11 mouse cellular contexts compared by ENCODE assay signal in genomic region chr1:124044161-124044560, GRCm38 (mm10). TPM values are rescaled to one million over a fixed set of nuclear protein-coding genes. Genes with fewer than 3 reads are reported as not detected.
DNase-seq lines count a peak whose midpoint lies in the region; ATAC-seq lines count a peak whose summit lies in the region.
"Had no signal": no experiment of that assay in that cellular context is flagged by ENCODE, and none has a peak within 500 bp of the region (broad histone marks: within the 10 kb centered on the region; RNA-seq: fewer than 3 reads in every experiment).

No protein-coding gene starts in this region.

- 0 out of 2 replicates have a peak overlapping the region, but pooled peaks have one; percentile 26 for H3K9ac ChIP-seq in forebrain, embryonic 15.5 days (replicated peaks)
- H3K9ac ChIP-seq in midbrain, embryonic 15.5 days: peak overlapping the region; percentile 65

- peak overlapping the region; percentile 49 for H3K4me3 ChIP-seq in forebrain, embryonic 15.5 days
- peak overlapping the region; percentile 72 for H3K4me3 ChIP-seq in midbrain, embryonic 15.5 days
- H3K4me3 ChIP-seq: myocyte had no signal

- H3K36me3 ChIP-seq in forebrain, embryonic 15.5 days: no peaks in the 10 kb centered on the region
- H3K36me3 ChIP-seq in midbrain, embryonic 15.5 days (replicated peaks): no peaks in the 10 kb centered on the region

- no peak for ATAC-seq in forebrain, embryonic 15.5 days (replicated peaks)
- ATAC-seq in midbrain, embryonic 15.5 days (replicated peaks): no peak
- ATAC-seq in megakaryocyte-erythroid progenitor cell, adult 5-6 weeks (replicated peaks; ENCODE audit: low FRiP score, low TSS enrichment, poor library complexity, severe bottlenecking): no peak

- no peaks in the 10 kb centered on the region for H3K9me3 ChIP-seq in forebrain, embryonic 15.5 days
- H3K9me3 ChIP-seq in midbrain, embryonic 15.5 days: no peaks in the 10 kb centered on the region

- peak overlapping the region; percentile 83 for H3K4me2 ChIP-seq in forebrain, embryonic 15.5 days (replicated peaks)
- H3K4me2 ChIP-seq in midbrain, embryonic 15.5 days: peak overlapping the region; percentile 81

- H3K27me3 ChIP-seq in forebrain, embryonic 15.5 days: peaks cover 21% of the 10 kb centered on the region; the same call in 1 of the 2 replicates
- H3K27me3 ChIP-seq in midbrain, embryonic 15.5 days (replicated peaks): no peaks in the 10 kb centered on the region

- DNase-seq in ES-CJ7 (ENCODE audit: low read depth, low spot score): peak; percentile 9
- DNase-seq in brain, adult 2 months (ENCODE audit: low read depth, low spot score): peak; percentile 71
- no peak for DNase-seq in testis, postnatal 10 days (ENCODE audit: low spot score)
- DNase-seq in c-Kit-positive CD71-positive TER-119-positive erythroid progenitor cells, embryonic 14.5 days (ENCODE audit: low spot score): no peak

- peaks cover 13% of the 10 kb centered on the region for H3K4me1 ChIP-seq in forebrain, embryonic 15.5 days
- peaks cover 16% of the 10 kb centered on the region for H3K4me1 ChIP-seq in midbrain, embryonic 15.5 days

- WGBS in forebrain, embryonic 15.5 days: 14% methylated on average over 12 of the region's 12 CpGs
- WGBS in midbrain, embryonic 15.5 days: 9% methylated on average over 12 of the region's 12 CpGs

- H3K27ac ChIP-seq in forebrain, embryonic 15.5 days (replicated peaks): no peak overlapping the region
- H3K27ac ChIP-seq in midbrain, embryonic 15.5 days: peak overlapping the region; percentile 88

RNA-seq across cellular contexts. Expression of gene Dpp10, which starts 1.2 kb away (rescaled TPM):
- 5.8 and 6.9 TPM in 2 replicates for polyA plus RNA-seq in forebrain, embryonic 15.5 days (2015; fragmentation: Nextera tagmentation; extraction: Ambion mirVana)
- 16.3 and 17.3 TPM in 2 replicates for polyA plus RNA-seq in midbrain, embryonic 15.5 days (2015; fragmentation: Nextera tagmentation; extraction: Ambion mirVana)
- not detected in 2 replicates for total RNA-seq in megakaryocyte-erythroid progenitor cell, adult 5-6 weeks (2014; fragmentation: Nextera tagmentation)
- not detected in 2 replicates for total RNA-seq in megakaryocyte-erythroid progenitor cell, adult 5-6 weeks (2017)
- total RNA-seq: common myeloid progenitor, adult 5-6 weeks; liver, adult 2 months had no signal
- polyA plus RNA-seq: gonadal fat pad, adult 2 months; liver, adult 2 months; myocyte had no signal

Comparison
In these comparisons a context has a peak if more than half of its experiments do, and no peak if none do; other contexts are left out.
1. DNase-seq: peak in ES-CJ7 (single experiment) and brain, adult 2 months (single experiment); none in testis, postnatal 10 days (single experiment) and c-Kit-positive CD71-positive TER-119-positive erythroid progenitor cells, embryonic 14.5 days (single experiment).